8 mouse cellular contexts compared by ENCODE assay signal in genomic region chr10:80960551-80961508, GRCm38 (mm10). TPM values are rescaled to one million over a fixed set of nuclear protein-coding genes. Genes with fewer than 3 reads are reported as not detected.
DNase-seq lines count a peak whose midpoint lies in the region; ATAC-seq and TF ChIP-seq lines count a peak whose summit lies in the region.

No protein-coding gene starts in this region.

- WGBS in hindbrain, embryonic 10.5 days = 13% methylated on average over 16 of the region's 16 CpGs
- WGBS in hindbrain, embryonic 14.5 days = 17% methylated on average over 15 of the region's 16 CpGs
- WGBS in heart, adult 2 months = 15% methylated on average over 16 of the region's 16 CpGs

- 0 out of 2 replicates have a peak overlapping the region, but pooled peaks have one; percentile 13 for H3K4me3 ChIP-seq in hindbrain, embryonic 10.5 days
- no peak overlapping the region for H3K4me3 ChIP-seq in hindbrain, embryonic 14.5 days (replicated peaks; ENCODE audit: low read length)
- H3K4me3 ChIP-seq in heart, adult 2 months = no peak overlapping the region

- no peak for TF ChIP-seq POLR2A in heart, adult 2 months (IDR thresholded peaks at IDR 0.05; ENCODE audit: insufficient read depth, low read depth, low read length)

- intact Hi-C loops in heart, adult 2 months (cut with DNase I) = loop anchor here (1.0 kb wide), 1 partner anchor 33 kb away; no protein-coding TSS in a partner anchor

- H3K36me3 ChIP-seq in hindbrain, embryonic 10.5 days = no peaks in the 10 kb centered on the region
- no peaks in the 10 kb centered on the region for H3K36me3 ChIP-seq in hindbrain, embryonic 14.5 days (replicated peaks; ENCODE audit: control insufficient read depth, insufficient read depth)
- no peaks in the 10 kb centered on the region for H3K36me3 ChIP-seq in heart, adult 2 months (ENCODE audit: control insufficient read depth, insufficient read depth, low read length)

- H3K4me2 ChIP-seq in hindbrain, embryonic 14.5 days (replicated peaks) = no peak overlapping the region

- no peak overlapping the region for H3K9ac ChIP-seq in hindbrain, embryonic 14.5 days
- H3K9ac ChIP-seq in heart, adult 2 months (ENCODE audit: low read depth, low read length) = no peak overlapping the region

- no peak for ATAC-seq in hindbrain, embryonic 14.5 days (ENCODE audit: low FRiP score)
- peak; percentile 45; the same call in 1 of the 2 replicates for ATAC-seq in megakaryocyte progenitor cell, adult 5-6 weeks (replicated peaks; ENCODE audit: poor library complexity)

- H3K27me3 ChIP-seq in hindbrain, embryonic 10.5 days (ENCODE audit: insufficient read depth, poor library complexity, severe bottlenecking) = peaks cover 5% of the 10 kb centered on the region; the same call in 1 of the 2 replicates
- no peaks in the 10 kb centered on the region for H3K27me3 ChIP-seq in hindbrain, embryonic 14.5 days (ENCODE audit: control insufficient read depth, insufficient read depth, low read length)
- H3K27me3 ChIP-seq in heart, adult 2 months (ENCODE audit: control insufficient read depth, insufficient read depth, low read length) = no peaks in the 10 kb centered on the region

- peak; percentile 69 for DNase-seq in hindbrain, embryonic 10.5 days (ENCODE audit: low spot score)
- no peak for DNase-seq in hindbrain, embryonic 14.5 days (ENCODE audit: low spot score)
- DNase-seq in R1 (ENCODE audit: low read depth, low spot score) = peak; percentile 100
- DNase-seq in heart, adult 2 months = peak; percentile 61 to 68
- DNase-seq in kidney, postnatal 10 days = peak; percentile 85
- no peak for DNase-seq in left cerebral cortex, adult 8-10 months (ENCODE audit: low spot score in 2 of 2)
- DNase-seq in right cerebral cortex, postnatal 14 days = no peak

- TF ChIP-seq EP300 in heart, adult 2 months (IDR thresholded peaks at IDR 0.05; ENCODE audit: insufficient read depth, low read depth, low read length) = no peak

- no peaks in the 10 kb centered on the region for H3K9me3 ChIP-seq in hindbrain, embryonic 10.5 days
- no peaks in the 10 kb centered on the region for H3K9me3 ChIP-seq in hindbrain, embryonic 14.5 days (ENCODE audit: control insufficient read depth, low read length)

- H3K4me1 ChIP-seq in hindbrain, embryonic 10.5 days (replicated peaks) = peaks cover 51% of the 10 kb centered on the region
- H3K4me1 ChIP-seq in hindbrain, embryonic 14.5 days (replicated peaks; ENCODE audit: control insufficient read depth, insufficient read depth, low read length) = no peaks in the 10 kb centered on the region
- peaks cover 9% of the 10 kb centered on the region for H3K4me1 ChIP-seq in heart, adult 2 months (ENCODE audit: control insufficient read depth, insufficient read depth, low read length)

- peak overlapping the region; percentile 78 for H3K27ac ChIP-seq in hindbrain, embryonic 10.5 days
- no peak overlapping the region for H3K27ac ChIP-seq in hindbrain, embryonic 14.5 days
- H3K27ac ChIP-seq in heart, adult 2 months = peak overlapping the region; percentile 55

- TF ChIP-seq CTCF in heart, adult 2 months (IDR thresholded peaks at IDR 0.05) = peak; percentile 81

- H3K79me2 ChIP-seq in heart, adult 2 months (replicated peaks; ENCODE audit: control insufficient read depth, insufficient read depth, low read length) = no peaks in the 10 kb centered on the region

RNA-seq across cellular contexts. Expression of gene Gadd45b, which starts 31.0 kb away (rescaled TPM):
- polyA plus RNA-seq in hindbrain, embryonic 10.5 days (2016; fragmentation: Nextera tagmentation; extraction: Ambion mirVana) = 9.8 and 11.8 TPM in 2 replicates
- polyA plus RNA-seq in hindbrain, embryonic 14.5 days (2014; fragmentation: Nextera tagmentation; extraction: Ambion mirVana) = 6.2 and 8.0 TPM in 2 replicates
- total RNA-seq in heart, adult 2 months (2021) = 10 to 100 TPM; 10.9 to 13.9 TPM
- 10.0 and 10.1 TPM in 2 replicates for polyA plus RNA-seq in heart, adult 2 months (2012; rRNA removed)
- total RNA-seq in megakaryocyte progenitor cell, adult 5-6 weeks (2015) = 18.7 and 20.7 TPM in 2 replicates
- 17.6 and 17.9 TPM in 2 replicates for total RNA-seq in megakaryocyte progenitor cell, adult 5-6 weeks (2017)
- 10 to 100 TPM; 13.8 to 24.0 (median 20.6) TPM for total RNA-seq in left cerebral cortex, adult 8-10 months (2022)

RNA-seq across cellular contexts. Expression of gene Lmnb2, which starts 42.8 kb away (rescaled TPM):
- 65.8 and 78.4 TPM in 2 replicates for polyA plus RNA-seq in hindbrain, embryonic 10.5 days (2016; fragmentation: Nextera tagmentation; extraction: Ambion mirVana)
- 12.9 and 13.8 TPM in 2 replicates for polyA plus RNA-seq in hindbrain, embryonic 14.5 days (2014; fragmentation: Nextera tagmentation; extraction: Ambion mirVana)
- 1 to 10 TPM; 3.6 to 5.4 TPM for total RNA-seq in heart, adult 2 months (2021)
- polyA plus RNA-seq in heart, adult 2 months (2012; rRNA removed) = 5.4 and 7.4 TPM in 2 replicates
- total RNA-seq in megakaryocyte progenitor cell, adult 5-6 weeks (2015) = 11.7 and 13.9 TPM in 2 replicates
- total RNA-seq in megakaryocyte progenitor cell, adult 5-6 weeks (2017) = 49.3 and 56.9 TPM in 2 replicates
- 10 to 100 TPM; 17.6 to 21.2 (median 20.1) TPM for total RNA-seq in left cerebral cortex, adult 8-10 months (2022)

RNA-seq across cellular contexts. Expression of gene Gng7, which starts 53.9 kb away (rescaled TPM):
- polyA plus RNA-seq in hindbrain, embryonic 10.5 days (2016; fragmentation: Nextera tagmentation; extraction: Ambion mirVana) = 7.1 and 8.6 TPM in 2 replicates
- polyA plus RNA-seq in hindbrain, embryonic 14.5 days (2014; fragmentation: Nextera tagmentation; extraction: Ambion mirVana) = 17.7 and 20.9 TPM in 2 replicates
- total RNA-seq in heart, adult 2 months (2021) = under 1 TPM; 0.50 to 0.63 TPM
- 0.68 and 1.1 TPM in 2 replicates for polyA plus RNA-seq in heart, adult 2 months (2012; rRNA removed)
- total RNA-seq in megakaryocyte progenitor cell, adult 5-6 weeks (2015) = 0.44 and 0.57 TPM in 2 replicates
- 0.83 and 1.2 TPM in 2 replicates for total RNA-seq in megakaryocyte progenitor cell, adult 5-6 weeks (2017)
- 100 to 1,000 TPM; 204 to 252 (median 224) TPM for total RNA-seq in left cerebral cortex, adult 8-10 months (2022)

Comparison
In these comparisons a context has a peak if more than half of its experiments do, and no peak if none do; other contexts are left out.
1. DNase-seq: peak in hindbrain, embryonic 10.5 days (single experiment), R1 (single experiment), heart, adult 2 months (2 of 2) and kidney, postnatal 10 days (single experiment); none in hindbrain, embryonic 14.5 days (single experiment), left cerebral cortex, adult 8-10 months (0 of 2) and right cerebral cortex, postnatal 14 days (single experiment).
2. RNA of gene Gng7, which starts 53.9 kb away (total RNA-seq): 204 to 252 TPM in left cerebral cortex, adult 8-10 months; 0.44 to 1.2 TPM in megakaryocyte progenitor cell, adult 5-6 weeks and 0.50 to 0.63 TPM in heart, adult 2 months; every median in the first group is over 10 times any median in the second.